Mouse (Mus musculus): ENCODE data around the gene Bach2.

Gene Bach2

GRCm38 (mm10) chr4:32510940-32511339, 272.3 kb downstream of the Bach2 start:
- no peak for DNase-seq (ENCODE audit: extremely low read depth, insufficient read length, low spot score)

GRCm38 (mm10) chr4:32516126-32516525, 277.5 kb downstream of the Bach2 start:
- no peak for DNase-seq (ENCODE audit: extremely low read depth, insufficient read length, low spot score)

- peak; percentile 43 for DNase-seq (ENCODE audit: extremely low read depth, insufficient read length, low spot score)
Measured at GRCm38 (mm10) chr4:32518842-32519578, 280.4 kb downstream of the Bach2 start.

- DNase-seq (ENCODE audit: extremely low read depth, insufficient read length, low spot score), result no peak
Measured at GRCm38 (mm10) chr4:32520628-32521360, 282.2 kb downstream of the Bach2 start.

- no peak for DNase-seq (ENCODE audit: extremely low read depth, insufficient read length, low spot score)
Measured at GRCm38 (mm10) chr4:32521361-32521740, 282.7 kb downstream of the Bach2 start.

DNA sequence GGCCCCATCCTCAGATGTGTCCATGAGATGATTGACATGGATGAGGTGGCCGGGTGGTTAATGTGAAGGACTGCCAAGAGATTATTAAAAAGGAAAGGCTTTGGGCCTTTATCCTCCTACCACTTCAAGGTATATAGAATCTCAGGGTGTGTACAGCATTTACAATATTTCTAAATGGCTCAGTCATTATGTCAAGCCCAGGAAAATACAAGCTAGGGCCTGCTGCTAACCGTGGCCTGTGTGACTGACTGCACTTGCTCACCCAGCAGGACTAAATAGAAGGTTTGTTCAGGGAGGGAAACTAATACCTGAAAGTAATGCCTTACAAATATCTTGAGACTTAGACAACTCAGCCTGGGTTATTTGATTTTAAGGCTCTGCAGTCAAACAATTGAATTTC, 283.4 kb downstream of the Bach2 start:
- DNase-seq (ENCODE audit: extremely low read depth, insufficient read length, low spot score), result no peak

- no peak for DNase-seq (ENCODE audit: extremely low read depth, insufficient read length, low spot score)
Measured at GRCm38 (mm10) chr4:32524282-32524681, 285.7 kb downstream of the Bach2 start.

DNA sequence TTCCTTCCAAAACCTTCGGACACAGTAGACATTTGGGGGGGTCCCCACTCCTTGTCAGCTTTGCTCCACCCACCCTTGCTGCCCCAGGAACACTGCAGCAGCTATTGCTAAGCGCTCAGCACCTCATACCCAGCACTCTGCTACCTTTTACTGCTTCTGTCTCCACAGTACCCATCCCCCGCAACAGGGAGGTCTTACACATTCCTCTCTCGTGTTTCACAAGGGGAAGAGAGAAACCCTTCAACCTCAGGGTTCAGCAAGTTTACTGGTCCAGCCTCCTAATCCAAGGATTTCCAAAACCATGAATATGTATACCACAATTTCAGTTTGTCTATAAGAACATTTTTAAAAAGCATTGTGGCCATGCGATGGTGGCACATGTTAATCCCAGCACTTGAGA, 286.4 kb downstream of the Bach2 start:
- DNase-seq (ENCODE audit: extremely low read depth, insufficient read length, low spot score), result no peak

DNA sequence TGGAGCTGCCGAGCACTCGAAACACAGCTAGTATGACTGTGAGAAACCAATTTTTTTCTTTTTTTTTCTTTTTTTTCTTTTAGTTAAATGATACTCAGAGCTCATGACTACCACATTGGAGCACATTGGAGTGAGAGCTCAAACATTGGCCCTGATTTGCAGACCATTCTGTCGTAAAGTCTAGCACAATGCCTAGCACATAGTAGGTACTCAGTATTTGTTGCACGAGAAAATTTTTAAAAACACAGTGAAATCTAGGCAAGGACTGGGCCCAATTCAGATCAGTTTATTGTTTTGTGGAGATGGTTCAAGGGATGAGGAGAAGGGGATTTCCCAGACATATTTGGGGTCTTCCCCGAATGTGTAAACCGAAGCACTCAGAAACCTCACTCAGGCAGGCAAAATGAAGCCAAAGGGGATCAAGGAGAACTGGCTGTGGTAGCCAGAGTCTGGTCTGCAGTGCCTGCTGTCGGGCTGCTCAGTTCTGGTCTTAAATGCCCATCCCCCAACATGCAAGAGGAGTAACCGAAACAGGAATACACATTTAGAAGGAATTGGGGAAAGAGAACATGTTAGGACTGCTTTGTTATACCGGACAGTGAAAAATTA, 287.7 kb downstream of the Bach2 start:
- DNase-seq (ENCODE audit: extremely low read depth, insufficient read length, low spot score), result no peak

DNA sequence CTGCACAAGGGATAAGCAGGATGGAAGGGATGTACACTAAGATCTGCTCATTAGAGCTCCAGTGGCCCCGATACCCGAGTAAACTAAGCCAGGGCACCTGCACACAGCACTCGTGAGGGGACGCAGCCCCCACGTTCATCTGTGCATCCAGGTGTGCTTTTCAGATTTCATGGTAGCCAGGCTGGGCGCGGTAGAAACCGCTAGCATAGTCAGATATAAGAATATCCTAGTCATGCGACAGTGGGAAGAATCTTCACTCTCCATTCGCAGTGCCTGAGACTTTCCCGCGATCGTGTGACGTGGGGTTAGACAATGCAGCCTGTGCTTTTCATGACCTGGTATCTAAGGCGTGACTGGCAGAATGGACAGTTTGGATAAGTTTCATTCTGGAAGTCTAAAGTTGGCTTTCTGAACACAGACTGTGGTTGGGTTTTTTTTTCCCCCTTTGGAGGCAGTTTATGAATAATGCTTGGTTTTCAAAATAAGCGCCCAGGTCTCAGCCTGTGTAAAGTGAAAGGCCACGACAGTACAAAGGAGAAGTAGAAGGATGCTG, 290.9 kb downstream of the Bach2 start:
- DNase-seq (ENCODE audit: extremely low read depth, insufficient read length, low spot score), result no peak

- no peak for DNase-seq (ENCODE audit: extremely low read depth, insufficient read length, low spot score)
Measured at GRCm38 (mm10) chr4:32530421-32530920, 291.9 kb downstream of the Bach2 start.

GRCm38 (mm10) chr4:32530921-32531846, 292.6 kb downstream of the Bach2 start:
- no peak for DNase-seq (ENCODE audit: extremely low read depth, insufficient read length, low spot score)

GRCm38 (mm10) chr4:32532079-32532478, 293.5 kb downstream of the Bach2 start:
- no peak for DNase-seq (ENCODE audit: extremely low read depth, insufficient read length, low spot score)

DNA sequence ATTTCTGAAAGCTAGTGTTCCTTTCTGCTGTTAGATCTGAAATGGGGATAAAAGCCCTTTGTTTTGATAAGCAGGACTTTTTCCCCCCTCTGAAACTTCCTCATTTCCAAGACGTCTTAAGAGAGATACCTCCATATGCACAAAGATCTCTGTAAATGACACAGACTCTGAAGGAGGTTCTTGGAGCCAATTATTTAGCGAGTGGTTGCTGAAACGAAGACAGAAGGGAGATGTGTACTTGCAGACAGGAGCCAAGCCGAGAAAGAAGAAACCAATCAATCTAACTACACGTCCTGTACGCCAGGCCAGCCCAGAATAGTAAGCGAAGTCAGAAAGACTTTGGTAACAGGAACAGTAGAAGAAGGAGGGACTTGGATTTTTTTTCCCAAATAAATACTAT, 295.1 kb downstream of the Bach2 start:
- no peak for DNase-seq (ENCODE audit: extremely low read depth, insufficient read length, low spot score)

DNA sequence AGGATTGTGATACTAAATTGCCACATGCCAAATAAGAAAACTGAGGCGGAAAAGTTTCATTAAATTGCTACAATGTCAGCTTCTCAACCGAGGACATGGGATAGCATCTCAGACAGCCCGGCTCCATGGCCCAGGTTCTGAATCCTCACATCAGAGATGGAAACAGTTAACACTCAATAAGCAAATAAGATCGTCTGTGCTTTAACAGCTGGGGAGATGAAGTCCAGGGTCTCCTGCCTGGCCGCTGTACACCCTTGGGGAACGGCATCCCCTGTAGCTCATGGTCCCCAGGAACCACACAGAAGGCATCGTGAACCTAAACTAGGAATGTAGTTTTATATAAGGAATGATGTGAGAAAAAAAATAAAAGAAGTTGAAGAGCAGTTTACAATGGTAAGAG, 297.0 kb downstream of the Bach2 start:
- DNase-seq (ENCODE audit: extremely low read depth, insufficient read length, low spot score), result no peak

DNA sequence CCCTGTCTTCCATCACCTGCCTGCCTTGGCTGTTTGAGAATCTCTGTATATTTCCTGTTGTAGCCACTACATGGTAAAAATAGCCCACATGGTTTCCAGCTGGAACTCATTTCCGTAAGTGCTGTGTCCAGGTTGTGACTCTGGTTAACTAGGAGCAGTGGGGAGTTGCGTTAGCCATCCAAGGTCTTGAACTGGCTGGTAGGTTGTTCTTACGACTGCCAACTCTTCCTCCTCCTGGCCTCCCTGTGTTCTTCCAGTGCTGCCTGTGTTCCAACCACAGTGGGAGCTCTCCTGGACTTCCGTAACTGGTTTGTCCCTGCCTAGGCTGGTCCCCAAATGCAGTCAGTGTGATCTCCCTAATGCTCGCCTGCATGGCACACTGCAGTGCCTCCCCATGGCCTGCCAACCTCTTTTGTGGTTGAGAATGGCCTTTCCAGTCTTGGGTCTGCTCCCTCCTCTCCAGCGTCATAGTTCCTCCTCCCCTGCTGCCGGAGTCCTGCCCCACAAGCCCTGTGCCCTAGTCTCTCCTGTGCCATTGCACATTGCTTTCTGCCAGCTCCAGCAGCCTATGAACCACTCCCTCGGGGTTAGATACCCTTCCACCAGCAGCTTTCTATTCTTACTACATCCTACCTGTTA, 298.4 kb downstream of the Bach2 start:
- DNase-seq (ENCODE audit: extremely low read depth, insufficient read length, low spot score), result no peak

DNA sequence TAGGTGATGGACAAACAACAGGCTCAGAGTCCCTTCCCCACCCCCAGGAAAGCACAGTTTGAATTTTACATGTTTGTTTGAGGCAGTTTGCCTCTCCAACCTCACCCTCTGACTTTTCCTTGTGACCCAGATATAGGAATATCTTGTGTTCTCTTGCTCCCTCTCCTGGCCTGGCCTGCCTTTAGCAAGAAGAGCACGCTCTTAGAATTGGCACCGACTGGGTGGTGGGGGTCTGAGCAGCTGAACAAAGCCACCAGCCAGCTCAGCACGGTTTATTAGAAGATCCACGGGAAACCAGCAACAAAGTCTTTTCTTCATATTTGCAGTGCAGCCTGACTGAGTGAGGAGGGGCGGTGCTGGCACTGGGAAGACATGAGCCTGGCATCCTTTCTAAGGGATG, 299.5 kb downstream of the Bach2 start:
- DNase-seq (ENCODE audit: extremely low read depth, insufficient read length, low spot score), result peak; percentile 43

- DNase-seq (ENCODE audit: extremely low read depth, insufficient read length, low spot score), result no peak
Measured at GRCm38 (mm10) chr4:32538488-32538887, 299.9 kb downstream of the Bach2 start.

DNA sequence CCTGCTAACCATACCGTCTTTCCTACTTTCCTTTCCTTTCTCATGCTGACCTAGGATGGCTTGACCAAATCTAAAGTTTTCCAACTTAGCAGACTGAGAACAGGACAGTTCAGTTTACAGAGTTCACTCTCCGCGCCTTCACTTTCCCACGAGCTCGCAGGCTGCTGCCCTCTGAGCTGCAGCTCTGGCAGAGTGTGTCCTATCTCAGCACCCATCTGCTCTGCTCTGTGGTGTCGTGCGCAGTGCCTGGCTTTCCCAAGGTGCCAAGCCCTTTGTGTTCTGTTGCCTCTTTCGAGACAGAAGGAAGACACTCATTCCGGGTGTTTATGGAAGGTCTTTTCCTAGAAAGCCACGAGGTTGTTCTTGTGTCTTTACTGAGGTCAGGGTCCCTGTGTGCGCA, 300.4 kb downstream of the Bach2 start:
- no peak for DNase-seq (ENCODE audit: extremely low read depth, insufficient read length, low spot score)
